Mouse (Mus musculus) subcutaneous adipose tissue, adult 2 months (tissue): ENCODE measurements around the gene Dguok. TPM values are rescaled to one million over a fixed set of nuclear protein-coding genes. Genes with fewer than 3 reads are reported as not detected.

Experiments
- polyA plus RNA-seq: library from polyadenylated mRNA; depleted of rRNA; stranded (reverse); fragments of >200 nt; gene quantifications from 2 replicates; pipeline ENCODE4 v1.2.3, GENCODE M21; 2012; ENCODE audit warnings: low replicate concordance; rRNA removed

Gene Dguok
- polyA plus RNA-seq = 81.5 and 83.6 TPM in 2 replicates

DNA sequence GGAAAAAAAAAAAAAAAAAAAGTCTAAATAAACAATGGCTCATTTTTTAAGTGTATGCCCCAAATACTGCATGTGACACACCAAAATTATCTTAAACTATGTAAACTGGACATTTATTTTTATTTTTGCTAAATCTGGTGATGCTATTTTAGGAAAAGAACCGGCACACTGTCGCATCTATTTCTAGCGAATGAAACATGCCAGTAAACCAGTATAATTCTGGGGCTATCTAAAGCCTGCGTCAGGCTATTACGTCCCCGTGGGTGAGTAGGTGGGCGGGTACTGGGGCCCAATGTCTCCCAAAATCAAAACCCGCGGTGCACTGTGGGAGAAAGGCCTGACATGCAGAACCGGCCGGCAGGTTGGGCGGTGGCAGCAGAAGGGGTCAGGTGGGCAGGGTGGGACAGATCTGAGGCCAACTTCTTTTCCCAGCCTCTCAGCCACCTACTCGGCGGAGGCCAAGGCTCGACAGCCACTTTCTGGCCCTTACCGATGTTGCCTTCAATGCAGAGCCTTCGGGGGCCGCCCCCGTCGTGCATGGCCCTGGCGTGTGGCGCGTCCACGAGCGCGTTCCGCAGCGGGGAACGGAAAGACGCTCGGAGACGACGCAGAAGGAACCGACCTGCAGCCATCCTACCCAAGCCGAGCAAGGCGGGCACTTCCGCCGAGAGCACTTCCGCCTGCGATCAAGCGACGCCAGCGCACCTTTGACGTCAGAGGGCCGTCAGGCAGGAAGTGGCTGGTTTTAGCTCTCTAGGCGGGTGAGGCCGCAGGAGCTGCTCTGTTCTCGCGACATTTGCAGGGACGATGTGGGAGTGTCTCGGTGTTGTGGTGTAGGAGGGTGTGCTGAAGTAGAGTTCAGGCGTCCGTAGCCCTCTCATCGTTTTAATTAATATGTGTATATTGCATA, at the start of gene Dguok:
Gene Dguok, minus strand, starts transcription at position 712 of the 910 bp plus-strand sequence.

DNA sequence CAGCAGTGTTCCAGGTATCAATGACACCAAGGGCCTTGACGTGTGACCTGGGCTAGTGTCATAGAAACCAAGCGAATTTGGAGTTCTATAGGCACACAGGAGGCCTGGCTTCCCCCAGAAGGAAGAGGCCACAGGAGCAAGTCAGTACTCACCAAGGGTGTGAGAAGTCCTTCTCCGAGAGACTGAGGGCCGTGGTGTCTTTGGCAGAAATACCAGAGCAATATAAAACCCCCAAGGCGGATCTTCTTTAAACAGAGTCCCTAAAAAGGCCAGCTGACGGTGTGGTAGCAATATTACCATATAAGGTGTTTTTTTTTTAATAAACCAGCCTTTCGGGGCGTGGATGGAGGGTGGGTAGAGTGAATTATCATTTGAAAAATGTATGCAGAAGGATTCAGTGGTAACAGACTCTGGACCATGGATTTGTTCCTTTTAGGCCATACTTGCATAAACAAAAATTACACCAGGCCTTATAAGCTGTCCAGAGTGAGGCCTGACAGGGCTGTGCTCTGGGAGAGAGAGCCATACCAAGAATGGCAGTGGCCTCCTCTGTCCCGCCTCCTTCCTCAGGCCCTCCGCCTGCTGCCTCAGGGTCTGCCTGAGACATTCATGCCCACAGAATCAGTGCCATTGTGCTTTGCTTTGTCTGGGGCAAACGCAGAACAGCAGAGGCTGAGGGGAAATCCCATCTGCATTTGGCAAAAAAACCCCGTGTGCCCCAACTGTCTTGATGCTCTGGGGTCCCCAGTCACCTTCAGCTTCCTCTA, 29.4 kb upstream of the Dguok start, which contains the start of gene Actg2:
Gene Actg2, minus strand, starts transcription at position 238 of the 767 bp plus-strand sequence.

DNA sequence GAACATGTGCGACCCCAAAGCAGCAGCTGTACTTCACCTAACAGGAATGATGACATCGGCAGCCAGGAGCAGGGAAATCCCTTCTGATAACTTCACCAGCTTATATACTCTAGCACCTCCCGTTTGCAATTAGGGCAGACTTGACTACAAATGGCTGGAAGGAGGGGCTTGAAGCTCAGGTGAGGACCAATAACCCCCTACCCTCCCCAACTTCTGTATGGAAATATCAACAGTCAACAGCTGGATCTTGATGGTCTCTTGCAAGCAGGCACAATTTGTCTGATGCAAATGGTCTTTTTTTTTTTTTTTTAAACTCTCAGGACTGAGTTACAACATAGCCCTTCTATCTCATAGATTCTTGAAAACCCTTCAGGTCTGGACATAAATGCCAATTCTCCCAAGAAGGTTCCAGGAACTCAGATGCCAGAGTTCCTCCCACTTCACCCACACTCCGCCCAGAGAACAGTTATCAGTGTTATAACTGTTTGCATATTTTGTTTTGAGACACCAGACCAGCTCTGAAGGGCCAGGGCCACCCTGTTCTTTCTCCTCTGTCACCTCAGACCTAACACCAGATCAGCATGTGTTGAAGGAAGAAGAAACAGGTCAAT, 47.6 kb downstream of the Dguok start, which contains the start of gene Tet3:
Gene Tet3, minus strand, starts transcription at position 51 of the 611 bp plus-strand sequence.

Other genes with a start within 250 kb of the Dguok start
- gene Mthfd2, start 181.1 kb downstream of the Dguok start, polyA plus RNA-seq = 3.6 and 9.0 TPM in 2 replicates
- gene Mob1a, start 181.0 kb downstream of the Dguok start, polyA plus RNA-seq = 34.8 and 47.1 TPM in 2 replicates
- gene Bola3, start 157.8 kb downstream of the Dguok start, polyA plus RNA-seq = 19.9 and 37.7 TPM in 2 replicates
- gene Tet3, start 47.9 kb downstream of the Dguok start, polyA plus RNA-seq = 9.5 and 16.1 TPM in 2 replicates
- gene Actg2, start 29.3 kb upstream of the Dguok start, polyA plus RNA-seq = 37.2 and 899 TPM in 2 replicates
- gene Stambp, start 65.8 kb upstream of the Dguok start, polyA plus RNA-seq = 21.4 TPM in 2 replicates
- gene Clec4f, start 149.2 kb upstream of the Dguok start, polyA plus RNA-seq = not detected in 2 replicates
- gene Cd207, start 170.9 kb upstream of the Dguok start, polyA plus RNA-seq = 0.07 TPM in 1 of 2 replicates, not detected in the other
- gene Vax2, start 204.3 kb upstream of the Dguok start, polyA plus RNA-seq = not detected in 2 replicates
- not detected in 2 replicates for gene Atp6v1b1, start 236.0 kb upstream of the Dguok start, polyA plus RNA-seq